Mouse (Mus musculus): ENCODE data around the gene Cilp2.

Gene Cilp2

DNA sequence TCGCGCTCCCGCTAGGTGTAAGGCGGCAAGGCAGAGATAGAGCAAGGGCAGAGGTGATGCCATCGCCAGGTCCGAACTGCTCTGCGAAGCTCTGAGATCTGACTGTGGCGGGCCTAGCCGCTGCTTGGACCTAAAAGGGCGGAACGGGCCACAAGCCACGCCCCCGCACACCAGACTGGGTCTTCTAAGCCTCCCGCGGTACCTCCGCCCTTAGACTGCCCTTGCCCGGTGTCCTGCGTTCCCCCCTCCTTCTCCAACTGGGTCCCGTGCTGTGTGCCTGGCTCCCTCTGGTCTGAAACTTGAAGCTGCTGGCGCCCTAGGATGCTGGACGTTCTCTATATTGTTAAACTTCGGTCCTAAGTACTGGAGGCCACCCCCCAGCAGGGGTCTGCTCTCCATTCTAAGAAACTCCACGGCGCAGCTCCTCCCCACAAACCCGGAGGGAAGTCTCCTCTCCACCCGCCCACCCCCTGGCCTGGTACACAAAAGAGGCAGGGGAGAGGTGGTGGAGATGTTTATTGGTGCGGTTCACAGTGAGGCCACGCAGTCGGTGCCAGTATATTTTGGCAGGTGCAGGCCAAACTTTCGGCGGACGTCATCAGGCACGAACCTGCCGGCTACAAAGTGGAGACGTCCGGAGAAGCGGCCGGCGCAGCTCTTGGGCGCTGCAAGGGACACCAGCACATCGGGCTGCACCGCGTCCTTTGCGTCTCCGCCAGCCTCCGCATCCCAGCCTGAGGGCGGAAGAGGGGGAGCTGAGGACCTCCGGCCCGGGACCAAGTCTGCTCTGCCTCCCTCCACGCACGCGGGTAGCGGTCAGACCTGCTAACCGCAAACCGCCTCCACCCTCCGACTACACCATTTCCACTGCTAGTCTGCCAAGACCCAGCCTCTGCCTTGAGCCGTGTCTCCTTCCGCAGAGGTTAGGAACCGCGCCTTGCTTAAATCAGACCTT, at the start of gene Cilp2:
Cilp2 (minus strand) TSS at position 399 of the 955 bp plus-strand sequence.
- DNase-seq (ENCODE audit: low spot score in 2 of 2): no peak

DNA sequence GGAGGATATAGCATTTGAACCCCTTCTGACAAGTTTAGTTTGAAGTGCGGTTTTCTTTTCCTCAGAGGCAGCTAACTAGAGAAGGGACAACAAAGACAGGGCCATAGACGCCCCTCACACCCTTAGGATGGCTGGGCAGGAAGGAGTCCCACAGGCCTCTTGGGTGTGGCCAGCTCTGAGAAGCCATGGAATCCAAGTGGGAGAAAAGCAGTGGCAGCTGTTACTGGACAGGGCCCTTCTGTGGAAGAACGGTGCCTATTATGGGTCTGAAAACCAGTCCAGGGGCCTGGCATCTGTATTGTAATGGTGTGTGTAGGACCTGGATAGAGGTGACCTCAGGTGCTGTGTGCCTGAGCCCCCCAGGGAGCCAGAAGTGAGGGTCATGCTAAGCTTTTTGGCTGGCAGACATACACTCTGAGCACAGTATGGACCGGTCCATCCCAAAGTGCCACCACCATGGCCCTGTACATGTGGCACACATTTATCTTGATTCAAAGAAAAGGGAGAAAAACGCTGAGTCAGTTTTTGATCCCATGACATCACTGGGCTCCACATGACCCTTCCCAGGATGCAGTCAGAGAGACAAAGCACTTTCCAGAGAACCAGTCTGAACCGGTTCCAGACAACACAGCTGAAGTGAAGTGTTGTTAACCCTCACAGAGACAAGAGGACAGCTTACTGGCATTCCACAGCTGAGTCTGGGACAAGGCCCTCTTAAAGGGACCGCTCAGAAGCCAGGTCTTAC, 48.7 kb upstream of the Cilp2 start:
- DNase-seq (ENCODE audit: low spot score in 2 of 2): peak in 1 of 2 experiments; percentile 28

DNA sequence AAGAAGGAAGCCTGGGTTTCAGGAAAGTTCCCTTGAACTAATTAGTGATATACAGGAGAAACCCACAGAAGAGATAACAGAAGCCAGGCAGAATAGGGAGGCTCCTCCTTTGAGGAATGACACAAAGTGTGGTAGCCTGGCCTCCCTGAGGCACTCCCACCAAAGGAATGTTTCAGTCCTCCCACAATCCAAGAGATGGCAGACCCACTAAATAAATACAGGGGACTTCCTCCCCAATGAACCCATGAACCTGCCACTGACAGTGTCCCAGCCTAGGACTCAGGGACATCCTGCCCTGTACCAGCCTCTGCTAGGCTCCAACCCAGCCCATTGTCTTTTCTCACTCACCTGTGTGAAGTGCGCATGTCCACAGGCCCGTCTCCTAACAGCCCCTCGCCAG, 47.9 kb upstream of the Cilp2 start:
- no peak for DNase-seq (ENCODE audit: low spot score in 2 of 2)

DNA sequence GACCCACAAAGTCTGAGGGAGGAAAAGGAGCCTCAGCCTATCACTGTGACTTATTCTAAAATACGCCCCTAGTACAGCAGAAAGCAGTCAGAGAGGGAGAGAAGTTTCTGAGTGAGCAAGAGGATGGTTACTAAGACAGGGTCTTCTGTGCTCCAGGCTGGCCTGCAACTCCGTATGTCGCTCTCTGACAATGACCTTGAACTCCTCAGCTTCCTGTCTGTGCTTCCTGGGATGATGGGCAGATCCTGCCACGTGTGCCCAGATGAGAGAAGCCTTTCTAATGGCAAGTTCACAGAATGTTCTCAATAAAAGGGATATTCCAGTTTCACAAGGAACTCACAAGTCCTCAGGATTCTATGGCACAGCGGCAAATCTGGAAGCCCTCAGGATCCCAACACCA, 47.1 kb upstream of the Cilp2 start:
- DNase-seq (ENCODE audit: low spot score in 2 of 2): no peak

DNA sequence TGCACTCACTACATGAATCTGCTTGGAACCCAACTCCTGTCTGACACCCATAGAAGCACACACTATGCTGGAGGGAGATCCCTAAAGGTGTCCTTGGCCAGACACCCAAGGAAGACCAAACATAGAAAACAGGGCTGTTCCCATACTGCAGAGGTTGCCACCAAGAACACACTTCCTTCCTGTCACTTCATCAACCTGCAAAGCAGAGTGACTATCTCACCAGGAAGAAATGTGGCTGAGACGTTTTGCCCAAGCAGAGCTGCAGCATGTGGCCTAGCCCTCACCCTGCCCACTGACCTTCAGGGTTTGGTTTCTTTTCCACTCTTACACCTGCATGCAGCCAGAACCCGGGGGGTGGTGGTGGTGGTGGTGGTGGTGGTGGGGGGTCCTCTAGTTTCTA, 46.3 kb upstream of the Cilp2 start:
- no peak for DNase-seq (ENCODE audit: low spot score in 2 of 2)

DNA sequence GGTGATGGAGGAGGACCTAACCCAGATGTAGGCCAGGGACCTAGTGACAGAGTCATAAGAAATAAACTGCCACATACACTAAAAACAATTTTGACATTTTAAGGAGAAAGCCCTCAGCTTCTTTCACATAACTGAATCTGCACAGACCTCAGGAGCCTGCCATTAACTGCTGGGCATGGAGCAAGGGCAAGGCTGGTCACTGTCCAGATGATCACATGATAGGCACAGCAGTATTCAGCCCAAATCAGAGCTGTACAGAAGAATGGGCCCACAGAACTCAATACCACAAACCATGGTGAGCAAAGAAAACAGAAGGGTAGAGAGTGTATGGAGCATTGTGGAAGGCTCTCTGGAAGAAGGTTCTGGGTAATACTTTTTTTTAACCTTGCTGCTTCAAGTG, 39.4 kb upstream of the Cilp2 start:
- no peak for DNase-seq (ENCODE audit: low spot score in 2 of 2)

DNA sequence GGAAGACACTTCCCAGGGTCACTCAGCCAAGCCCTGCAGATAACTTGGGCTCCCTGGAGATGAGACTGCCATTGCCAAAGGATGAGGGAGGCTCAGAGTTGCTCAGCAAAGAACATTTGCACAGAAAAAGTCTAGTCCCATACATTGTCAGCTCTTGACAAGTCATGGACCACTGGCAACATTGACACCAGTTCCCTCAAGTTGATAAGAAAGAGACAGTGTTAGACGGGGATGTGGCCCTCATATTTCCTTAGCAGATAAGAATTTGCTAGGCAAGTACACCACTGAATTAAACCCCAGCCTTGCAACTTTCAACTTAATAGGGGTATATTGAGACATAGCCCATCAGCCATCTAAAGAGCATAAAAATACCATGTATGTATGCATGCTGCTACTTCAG, 36.5 kb upstream of the Cilp2 start:
- no peak for DNase-seq (ENCODE audit: low spot score in 2 of 2)

DNA sequence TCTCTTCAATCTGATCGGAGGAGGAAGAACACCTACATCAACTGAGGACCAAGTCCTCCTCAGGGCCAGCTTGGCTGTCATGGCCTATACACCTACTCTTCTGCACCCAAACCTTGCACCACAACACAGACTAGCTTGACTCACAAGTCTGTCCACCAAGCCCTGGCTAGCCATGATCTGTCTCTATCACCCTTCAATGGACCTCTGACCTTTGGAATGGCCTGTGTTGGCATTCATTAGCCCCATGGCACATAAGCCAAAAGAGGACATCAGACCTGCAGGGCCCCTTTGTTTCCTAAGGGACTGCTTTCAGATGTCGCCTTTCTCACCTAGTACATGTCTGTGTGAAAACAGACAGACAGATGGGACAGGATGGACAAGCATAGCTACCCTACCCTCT, 33.7 kb upstream of the Cilp2 start:
- no peak for DNase-seq (ENCODE audit: low spot score in 2 of 2)

DNA sequence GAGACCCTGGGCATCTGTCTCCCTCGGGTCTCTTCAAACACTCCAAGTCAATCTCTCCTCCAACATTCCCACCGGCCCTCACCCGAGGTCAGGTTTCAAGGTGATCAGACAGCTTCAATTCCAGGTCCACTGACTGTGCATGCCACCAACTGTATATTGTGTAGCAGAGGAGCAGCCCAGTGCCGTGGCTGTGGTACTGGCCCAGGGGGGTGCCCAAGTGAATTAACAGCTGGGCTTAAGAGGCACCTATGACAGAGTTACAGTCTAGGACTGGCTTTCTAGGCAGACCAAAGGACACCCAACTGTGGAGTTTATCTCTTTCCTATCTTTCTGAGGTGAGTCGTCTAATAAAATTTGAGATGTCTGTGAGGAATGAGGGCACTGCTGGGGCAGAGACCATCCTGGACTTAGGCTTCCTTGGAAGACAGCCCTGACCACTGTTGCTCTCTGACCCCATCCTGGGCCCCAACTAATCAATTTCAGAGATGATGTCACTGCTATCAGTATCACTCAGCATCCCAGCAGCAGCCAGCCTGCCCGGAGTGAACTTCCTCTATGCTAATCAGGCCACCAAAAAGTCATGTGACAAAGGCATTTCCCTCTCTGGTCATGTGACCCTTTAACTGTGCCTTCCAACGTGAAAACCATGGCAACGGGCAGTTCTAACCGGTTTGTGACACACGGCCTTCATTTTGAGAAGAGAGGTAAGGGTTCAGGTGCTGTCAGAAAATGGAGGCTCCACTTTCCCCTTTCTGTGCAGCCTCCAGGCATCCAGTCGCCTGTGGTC, 32.6 kb upstream of the Cilp2 start:
- peak in 1 of 2 experiments; percentile 52 for DNase-seq (ENCODE audit: low spot score in 2 of 2)

DNA sequence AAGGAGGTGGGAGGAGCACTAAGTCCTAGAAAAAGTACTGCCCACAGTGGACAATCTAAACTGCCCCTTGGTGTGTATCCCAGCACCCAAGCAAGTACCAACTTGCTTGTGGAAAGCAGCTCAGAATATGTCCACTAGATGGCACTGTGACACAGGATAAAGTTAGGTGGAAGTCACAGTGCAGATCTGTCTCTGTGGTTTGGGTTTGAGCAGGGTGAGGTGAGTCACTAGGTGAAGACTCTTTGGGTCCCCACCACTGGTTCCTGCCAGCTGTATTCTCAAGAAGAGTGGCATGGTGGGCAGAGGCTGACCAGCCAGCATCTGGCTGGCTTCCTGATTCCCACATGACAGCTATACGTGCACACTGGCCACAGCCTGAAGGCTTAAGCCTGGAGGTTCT, 31.5 kb upstream of the Cilp2 start:
- DNase-seq (ENCODE audit: low spot score in 2 of 2): peak; percentile 61 to 62

DNA sequence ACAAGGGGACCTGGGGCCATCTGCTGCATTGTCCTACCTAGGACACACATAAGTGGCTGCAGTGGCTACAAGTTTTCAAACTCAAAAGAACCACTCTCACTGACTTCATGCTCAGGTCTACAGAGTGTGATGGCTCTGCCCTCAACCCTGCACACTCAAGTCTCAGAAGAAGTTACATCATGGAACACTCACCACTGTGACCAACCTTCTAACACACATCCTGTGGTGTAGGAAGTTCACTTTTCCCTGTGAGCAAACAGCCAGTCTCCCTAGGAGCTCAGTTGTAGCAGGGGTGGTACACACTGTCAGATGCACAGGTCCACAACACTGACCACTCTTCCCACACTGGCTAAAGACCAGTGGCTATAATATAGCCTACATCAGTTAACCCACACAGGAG, 31.0 kb upstream of the Cilp2 start:
- no peak for DNase-seq (ENCODE audit: low spot score in 2 of 2)

DNA sequence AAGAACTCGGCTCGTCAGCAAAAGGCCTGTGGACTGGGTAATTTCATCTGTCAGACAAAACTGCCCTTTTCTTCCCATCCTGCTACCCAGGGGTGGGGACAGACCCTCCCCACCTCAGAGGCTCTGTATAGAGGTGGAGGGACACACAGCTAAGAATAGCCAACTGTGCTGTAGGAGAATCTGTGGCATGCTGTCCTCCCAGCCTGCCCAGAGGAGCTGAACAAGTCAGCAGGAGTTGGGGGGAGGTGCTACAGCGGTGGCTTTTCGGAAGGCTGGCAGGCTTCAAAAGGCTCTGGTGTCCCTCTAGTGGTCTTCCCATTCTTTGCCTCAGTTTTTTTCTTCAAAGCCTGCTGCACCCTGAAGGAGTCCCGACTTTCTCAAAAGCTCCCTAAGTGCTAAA, 28.3 kb upstream of the Cilp2 start:
- no peak for DNase-seq (ENCODE audit: low spot score in 2 of 2)

DNA sequence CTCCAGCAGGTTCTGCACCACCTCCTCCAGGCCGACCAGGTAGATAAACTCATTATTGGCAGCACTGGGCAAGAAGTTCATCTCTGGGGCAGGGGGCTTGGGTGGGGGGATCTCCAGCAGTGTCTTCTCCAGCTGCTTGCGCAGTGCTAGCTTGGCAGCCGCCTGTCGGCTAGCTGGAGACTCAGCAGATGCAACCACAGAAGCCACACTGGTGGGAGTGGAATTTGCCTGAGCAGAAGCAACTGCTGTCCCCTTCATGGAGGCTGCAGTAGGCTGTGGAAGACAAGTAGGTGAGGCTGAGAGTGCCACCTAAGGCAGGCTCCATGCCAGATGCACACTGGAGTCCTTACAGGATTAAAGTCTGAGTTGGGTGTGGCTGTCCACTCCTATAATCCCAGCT, 27.0 kb upstream of the Cilp2 start:
- DNase-seq (ENCODE audit: low spot score in 2 of 2): no peak

DNA sequence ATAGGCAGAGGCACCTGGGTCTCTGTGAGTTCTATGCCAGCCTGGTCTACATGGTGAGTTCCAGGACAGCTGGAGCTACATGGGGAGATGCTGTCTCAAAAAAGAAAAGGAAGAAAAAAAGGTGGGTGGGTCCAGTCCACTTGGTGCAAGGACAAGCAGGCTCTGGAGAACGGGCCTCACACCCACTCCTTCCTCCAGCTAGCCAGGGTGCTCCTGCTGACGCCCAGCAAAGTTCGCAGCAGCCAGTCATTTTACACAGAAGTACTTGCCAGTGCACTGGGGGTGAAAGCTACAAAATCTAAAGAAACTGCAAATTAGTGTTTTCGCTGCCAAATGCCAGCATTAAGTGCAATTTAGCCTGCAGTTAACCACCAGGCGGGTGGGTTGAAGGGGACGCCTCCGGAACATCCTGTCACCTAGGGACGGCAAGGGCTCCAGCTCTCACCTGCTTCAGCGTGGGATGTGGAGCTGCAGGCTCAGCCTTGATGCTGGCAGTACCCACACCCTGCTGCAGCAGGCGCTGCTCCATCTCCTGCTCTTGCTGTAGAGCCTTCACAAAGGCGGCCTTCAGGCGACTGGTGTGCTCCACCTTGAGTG, 25.1 kb upstream of the Cilp2 start:
- DNase-seq (ENCODE audit: low spot score in 2 of 2): no peak

DNA sequence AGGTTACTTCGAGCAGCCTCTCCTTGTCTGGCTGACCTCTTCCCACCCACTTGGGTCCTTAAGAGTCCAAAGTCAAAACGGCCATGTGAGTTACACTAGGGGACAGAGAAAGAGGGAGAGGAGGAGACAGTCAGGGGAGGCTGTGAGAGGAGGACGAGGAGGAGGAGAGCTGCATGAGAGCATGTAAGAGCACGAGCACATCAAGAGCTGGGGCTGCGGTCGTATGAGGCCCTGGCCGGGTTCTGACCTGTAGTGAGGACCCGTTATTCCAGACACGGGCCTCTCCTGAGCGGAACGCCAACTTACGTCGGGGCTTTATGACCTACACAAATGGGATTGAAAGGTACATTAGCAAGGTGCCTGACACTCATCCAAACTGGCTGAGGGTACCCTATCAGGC, 24.4 kb upstream of the Cilp2 start:
- no peak for DNase-seq (ENCODE audit: low spot score in 2 of 2)

DNA sequence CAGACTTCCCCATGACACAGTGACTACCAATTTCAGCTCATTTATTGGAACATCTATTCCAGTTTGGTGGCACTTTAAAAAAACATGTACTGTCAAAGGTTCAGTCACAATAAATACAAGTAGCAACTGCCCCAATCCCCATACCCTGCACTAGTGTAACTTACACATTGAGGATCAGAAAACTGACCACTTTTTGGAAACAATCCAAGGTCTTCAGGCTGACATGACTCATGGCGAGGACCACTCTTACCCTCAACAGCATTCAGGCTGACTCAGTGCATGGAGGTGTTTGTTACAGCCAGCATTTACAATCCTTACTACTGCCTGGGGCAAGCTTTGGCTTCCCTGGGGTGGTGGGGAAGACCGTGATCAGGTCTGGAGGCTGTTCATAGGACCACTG, 19.6 kb upstream of the Cilp2 start:
- DNase-seq (ENCODE audit: low spot score in 2 of 2): no peak

DNA sequence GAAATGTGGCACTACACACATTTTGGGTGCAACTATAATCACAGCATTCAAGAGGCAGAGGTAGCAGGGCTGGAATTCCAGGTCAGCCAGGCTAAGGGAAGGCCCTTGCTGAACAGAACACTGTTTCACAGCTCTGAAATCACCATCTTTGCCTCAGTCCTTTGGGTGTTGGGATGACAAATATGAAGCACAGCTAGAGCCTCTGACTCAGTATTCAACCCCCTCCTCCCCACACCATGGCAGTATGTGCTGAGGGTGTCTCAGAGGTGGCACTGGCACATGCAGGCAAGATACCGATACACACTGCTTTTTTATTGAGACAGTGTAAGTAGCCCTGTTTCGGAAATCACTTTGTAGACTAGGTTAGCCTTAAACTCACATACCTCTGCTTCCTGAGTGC, 18.8 kb upstream of the Cilp2 start:
- no peak for DNase-seq (ENCODE audit: low spot score in 2 of 2)

DNA sequence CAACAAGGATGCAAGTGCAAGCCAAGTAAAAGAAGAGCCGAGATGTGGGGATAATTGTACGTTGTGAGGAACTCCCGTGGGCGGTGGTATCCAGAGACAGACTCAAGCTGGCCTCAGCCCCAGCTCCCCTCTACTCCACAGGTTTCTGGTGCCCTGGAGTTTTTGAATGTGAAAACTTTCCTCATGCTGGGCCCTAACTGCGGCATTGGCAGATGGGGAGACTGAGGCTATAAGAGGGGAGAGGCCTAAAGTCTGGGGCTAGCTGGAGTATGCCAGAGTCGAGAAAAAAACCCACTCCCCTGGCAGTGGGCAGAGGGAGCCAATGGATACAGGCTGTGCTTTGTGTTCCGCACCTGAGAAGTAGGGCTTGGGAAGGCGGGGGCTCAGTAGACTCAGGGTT, 16.6 kb upstream of the Cilp2 start:
- no peak for DNase-seq (ENCODE audit: low spot score in 2 of 2)

DNA sequence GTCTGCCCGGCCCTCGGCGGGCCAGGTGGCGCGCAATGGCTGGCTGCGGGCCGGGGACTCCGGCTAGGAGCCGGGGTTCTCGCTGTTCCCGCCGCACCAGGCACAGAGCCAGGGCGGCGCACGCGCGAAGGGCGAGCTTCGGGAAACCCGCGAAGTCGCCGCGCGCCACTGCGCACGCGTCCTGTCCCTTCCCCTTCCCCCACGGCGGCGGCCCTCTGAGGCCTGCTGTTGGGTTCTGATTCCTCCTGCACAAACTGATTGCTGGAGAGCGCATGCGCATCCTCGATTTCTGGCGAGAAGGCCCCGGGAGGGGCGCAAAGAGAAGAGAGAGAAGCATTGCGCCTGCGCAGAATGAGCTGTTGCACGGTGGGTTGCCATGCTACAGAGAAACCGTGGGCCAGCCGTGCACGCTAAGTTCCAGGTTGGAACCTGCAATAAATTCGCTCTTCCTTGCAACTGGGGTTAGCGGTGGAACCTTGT, 15.6 kb upstream of the Cilp2 start:
- peak; percentile 96 to 99 for DNase-seq (ENCODE audit: low spot score in 2 of 2)

DNA sequence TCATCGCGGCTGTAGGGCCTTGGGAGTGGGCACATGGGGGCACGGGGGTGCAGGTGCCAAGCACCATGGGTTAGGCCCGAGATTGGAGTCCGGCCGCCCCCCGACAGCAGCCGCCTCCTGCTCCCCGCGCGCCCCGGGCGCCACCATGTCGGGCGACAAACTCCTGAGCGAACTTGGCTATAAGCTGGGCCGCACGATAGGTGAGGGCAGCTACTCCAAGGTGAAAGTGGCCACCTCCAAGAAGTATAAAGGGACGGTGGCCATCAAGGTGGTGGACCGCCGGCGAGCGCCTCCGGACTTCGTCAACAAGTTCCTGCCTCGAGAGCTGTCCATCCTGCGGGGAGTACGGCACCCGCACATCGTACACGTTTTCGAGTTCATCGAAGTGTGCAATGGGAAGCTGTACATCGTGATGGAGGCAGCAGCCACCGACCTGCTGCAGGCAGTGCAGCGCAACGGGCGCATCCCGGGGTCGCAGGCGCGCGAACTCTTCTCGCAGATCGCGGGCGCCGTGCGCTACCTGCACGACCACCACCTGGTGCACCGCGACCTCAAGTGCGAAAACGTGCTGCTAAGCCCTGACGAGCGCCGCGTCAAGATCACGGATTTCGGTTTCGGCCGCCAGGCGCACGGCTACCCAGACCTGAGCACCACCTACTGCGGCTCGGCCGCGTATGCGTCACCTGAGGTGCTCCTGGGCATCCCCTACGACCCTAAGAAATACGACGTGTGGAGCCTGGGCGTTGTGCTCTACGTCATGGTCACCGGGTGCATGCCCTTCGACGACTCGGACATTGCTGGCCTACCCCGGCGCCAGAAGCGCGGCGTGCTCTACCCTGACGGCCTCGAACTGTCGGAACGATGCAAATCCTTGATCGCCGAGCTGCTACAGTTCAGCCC, 14.9 kb upstream of the Cilp2 start, which contains the start of the genes Tssk6, Ndufa13 and Yjefn3:
Tssk6 (plus strand) TSS at position 22 of the 900 bp plus-strand sequence.
Ndufa13 (minus strand) TSS at position 396 of the 900 bp plus-strand sequence.
Yjefn3 (minus strand) TSS at position 550 of the 900 bp plus-strand sequence.
- DNase-seq (ENCODE audit: low spot score in 2 of 2): peak; percentile 32 to 37

All from urinary bladder, postnatal 36 days (tissue).